Mouse (Mus musculus) E14TG2a.4 (cell line): ENCODE measurements at regions not wholly inside any gene's neighbourhood (a gene's known extent, or its start where the extent isn't known, plus 50 kb on each side); places are given as distances from the start of the nearest gene placed in this dataset.

Experiments used
- CTCF ChIP-seq: conservative IDR thresholded peaks from 2 replicates; pipeline ENCODE4 v1.5.1; 2014; ENCODE audit warnings: low read length
- POU5F1 ChIP-seq: IDR thresholded peaks from 2 replicates; pipeline ENCODE4 v1.6.1; 2014; ENCODE audit warnings: low read length, borderline replicate concordance

DNA sequence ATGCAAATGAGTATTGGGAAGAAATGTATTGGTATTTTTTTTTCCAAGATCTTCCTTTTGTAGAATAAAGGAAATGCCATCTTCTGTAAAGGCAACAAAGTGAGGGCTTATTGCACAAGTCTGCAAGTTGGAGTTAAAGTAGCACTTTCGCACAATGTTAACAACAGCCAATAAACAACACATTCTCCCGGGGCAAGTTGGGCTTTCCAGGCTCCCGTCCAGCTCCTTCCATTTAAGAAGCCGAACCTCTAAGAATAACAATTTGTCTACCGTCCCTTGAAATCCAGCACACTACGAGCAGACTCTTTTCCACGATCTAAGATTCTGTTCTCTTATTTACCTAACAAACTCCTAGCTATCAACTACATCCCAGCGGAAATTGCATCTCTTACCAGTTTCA, 199.9 kb upstream of the G2e3 start:
- no peak for TF ChIP-seq CTCF
- no peak for TF ChIP-seq POU5F1
